Mouse (Mus musculus): ENCODE measurements at regions not wholly inside any gene's neighbourhood (a gene's known extent, or its start where the extent isn't known, plus 50 kb on each side); places are given as distances from the start of the nearest gene placed in this dataset.

DNA sequence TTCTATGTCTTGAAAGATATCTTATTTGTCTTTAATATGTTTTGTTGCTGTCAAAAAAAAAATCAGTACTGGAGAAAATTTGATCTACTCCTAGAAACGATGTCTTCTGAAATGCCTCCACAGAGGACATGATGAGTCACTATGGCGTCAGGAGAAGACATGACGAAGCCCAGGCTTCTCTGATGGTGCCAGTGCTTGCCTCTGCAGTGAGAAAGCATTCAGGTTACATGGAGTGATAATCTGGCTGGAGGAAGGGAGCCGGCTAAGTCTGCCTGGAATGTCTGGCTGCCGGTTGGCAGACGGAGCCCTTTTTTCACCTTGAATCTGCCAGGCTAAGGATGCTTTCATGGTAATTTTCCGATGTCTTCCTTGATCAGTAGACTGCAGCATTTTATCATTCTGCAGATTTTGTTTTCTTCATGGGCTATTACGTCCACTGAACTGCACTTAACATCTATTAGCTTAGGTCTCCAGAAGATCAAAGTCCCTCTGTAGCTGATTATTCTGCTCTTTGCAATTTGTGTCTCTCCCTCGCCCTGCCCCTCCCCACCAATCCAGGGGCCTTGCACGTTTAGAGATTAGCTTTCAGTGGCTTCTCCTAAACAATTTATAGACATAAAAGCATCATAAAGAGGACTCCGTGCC lies 607.9 kb downstream of the Lmo4 start:
- 43% methylated on average over 11 of the region's 11 CpGs for WGBS (ENCODE audit: insufficient replicate concordance)
- Histone ChIP-seq H3K36me3 (no peaks in the 10 kb centered on the region), H3K4me3 (replicated peaks) (no peak overlapping the region), H3K27ac (no peak overlapping the region), H3K9me3 (replicated peaks) (no peaks in the 10 kb centered on the region), H3K4me1 (replicated peaks) (no peaks in the 10 kb centered on the region), H3K9ac (no peak overlapping the region), H3K4me2 (no peak overlapping the region), H3K27me3 (no peaks in the 10 kb centered on the region)
- DNase-seq (no peak), ATAC-seq (ENCODE audit: low read depth) (no peak)

- no peak overlapping the region for H3K9ac ChIP-seq
- H3K27me3 ChIP-seq = no peaks in the 10 kb centered on the region
- H3K9me3 ChIP-seq (replicated peaks) = no peaks in the 10 kb centered on the region
- 67% methylated on average over 5 of the region's 5 CpGs for WGBS (ENCODE audit: insufficient replicate concordance)
- H3K4me2 ChIP-seq = no peak overlapping the region
- no peaks in the 10 kb centered on the region for H3K36me3 ChIP-seq
- no peak for DNase-seq
- H3K4me3 ChIP-seq (replicated peaks) = no peak overlapping the region
- no peak overlapping the region for H3K27ac ChIP-seq
- no peak for ATAC-seq (ENCODE audit: low read depth)
- no peaks in the 10 kb centered on the region for H3K4me1 ChIP-seq (replicated peaks)
These were observed 608.9 kb downstream of the Lmo4 start for GRCm38 (mm10) chr3:143596011-143596683.

GRCm38 (mm10) chr3:143595081-143595480 lies 609.9 kb downstream of the Lmo4 start:
- Histone ChIP-seq H3K9me3 (replicated peaks) (no peaks in the 10 kb centered on the region), H3K4me3 (replicated peaks) (no peak overlapping the region), H3K27ac (no peak overlapping the region), H3K27me3 (no peaks in the 10 kb centered on the region), H3K9ac (no peak overlapping the region), H3K4me2 (no peak overlapping the region), H3K36me3 (no peaks in the 10 kb centered on the region), H3K4me1 (replicated peaks) (no peaks in the 10 kb centered on the region)
- 69% methylated on average over 2 of the region's 2 CpGs for WGBS (ENCODE audit: insufficient replicate concordance)
- DNase-seq = no peak
- no peak for ATAC-seq (ENCODE audit: low read depth)

GRCm38 (mm10) chr3:143594676-143595075 lies 610.3 kb downstream of the Lmo4 start:
- H3K4me3 ChIP-seq (replicated peaks) = no peak overlapping the region
- H3K36me3 ChIP-seq = no peaks in the 10 kb centered on the region
- ATAC-seq (ENCODE audit: low read depth) (no peak), DNase-seq (no peak)
- no peak overlapping the region for H3K4me2 ChIP-seq
- H3K9me3 ChIP-seq (replicated peaks) = no peaks in the 10 kb centered on the region
- H3K27ac ChIP-seq = no peak overlapping the region
- 56% methylated on average over 7 of the region's 7 CpGs for WGBS (ENCODE audit: insufficient replicate concordance)
- no peak overlapping the region for H3K9ac ChIP-seq
- H3K4me1 ChIP-seq (replicated peaks) = no peaks in the 10 kb centered on the region
- no peaks in the 10 kb centered on the region for H3K27me3 ChIP-seq

- no peaks in the 10 kb centered on the region for H3K27me3 ChIP-seq
- H3K4me2 ChIP-seq = no peak overlapping the region
- H3K4me3 ChIP-seq (replicated peaks) = no peak overlapping the region
- H3K36me3 ChIP-seq = no peaks in the 10 kb centered on the region
- H3K4me1 ChIP-seq (replicated peaks) = no peaks in the 10 kb centered on the region
- H3K27ac ChIP-seq = no peak overlapping the region
- 65% methylated on average over 5 of the region's 5 CpGs for WGBS (ENCODE audit: insufficient replicate concordance)
- H3K9me3 ChIP-seq (replicated peaks) = no peaks in the 10 kb centered on the region
- ATAC-seq (ENCODE audit: low read depth) (no peak), DNase-seq (no peak)
- no peak overlapping the region for H3K9ac ChIP-seq
These were observed 618.4 kb downstream of the Lmo4 start for GRCm38 (mm10) chr3:143586653-143587052.

DNA sequence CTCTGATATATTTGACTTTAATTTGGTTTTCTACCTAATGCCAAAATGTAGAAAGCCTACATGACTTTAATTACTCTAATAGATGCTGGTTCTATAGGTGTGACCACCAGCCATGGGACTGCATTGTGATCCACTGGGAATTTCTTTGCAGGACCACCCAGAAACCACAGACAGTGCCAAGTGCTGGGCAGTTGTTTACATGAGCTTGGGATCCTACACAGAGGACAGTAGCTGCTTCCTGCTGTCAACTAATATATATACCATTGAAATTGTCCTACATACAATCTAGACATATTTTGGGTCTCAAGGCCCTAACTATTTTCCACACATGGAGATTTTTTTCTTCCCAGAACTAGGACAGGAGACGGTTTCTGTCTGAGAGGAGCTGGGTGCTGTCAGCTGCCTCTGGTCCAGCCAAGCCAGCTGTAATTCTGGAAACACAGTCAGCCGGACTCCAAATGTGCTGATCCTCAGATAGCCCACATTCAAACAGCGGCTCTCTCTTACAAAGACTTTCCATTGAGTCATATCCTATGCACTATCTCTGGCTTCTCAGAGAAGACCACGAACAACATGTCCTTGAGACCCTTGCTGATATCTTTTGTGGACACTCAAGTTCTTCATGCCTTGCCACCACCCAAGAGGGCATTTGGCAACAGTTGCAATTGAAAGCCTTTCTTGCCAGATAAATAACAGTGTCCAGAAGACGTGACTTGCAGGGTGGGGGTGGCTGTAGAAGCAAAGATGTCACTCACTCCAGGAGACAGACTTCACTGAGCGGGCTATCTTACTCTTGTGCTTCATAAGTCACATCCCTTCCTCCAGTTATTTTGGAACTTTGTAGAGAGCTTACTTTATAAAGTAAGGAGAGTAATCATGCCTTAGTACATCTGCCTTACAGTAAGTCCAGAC lies 620.1 kb downstream of the Lmo4 start:
- WGBS (ENCODE audit: insufficient replicate concordance) = 20% methylated on average over 6 of the region's 6 CpGs
- Histone ChIP-seq H3K4me2 (no peak overlapping the region), H3K27ac (no peak overlapping the region), H3K9ac (no peak overlapping the region), H3K27me3 (no peaks in the 10 kb centered on the region), H3K36me3 (no peaks in the 10 kb centered on the region), H3K4me1 (replicated peaks) (no peaks in the 10 kb centered on the region), H3K4me3 (replicated peaks) (no peak overlapping the region), H3K9me3 (replicated peaks) (no peaks in the 10 kb centered on the region)
- ATAC-seq (ENCODE audit: low read depth) (peak; percentile 53; the same call in 1 of the 2 replicates), DNase-seq (no peak)

- no peak for ATAC-seq (ENCODE audit: low read depth)
- H3K36me3 ChIP-seq = no peaks in the 10 kb centered on the region
- no peaks in the 10 kb centered on the region for H3K9me3 ChIP-seq (replicated peaks)
- no peak overlapping the region for H3K27ac ChIP-seq
- DNase-seq = no peak
- H3K27me3 ChIP-seq = no peaks in the 10 kb centered on the region
- no peaks in the 10 kb centered on the region for H3K4me1 ChIP-seq (replicated peaks)
- no peak overlapping the region for H3K4me3 ChIP-seq (replicated peaks)
- 67% methylated on average over 7 of the region's 7 CpGs for WGBS (ENCODE audit: insufficient replicate concordance)
- no peak overlapping the region for H3K4me2 ChIP-seq
- no peak overlapping the region for H3K9ac ChIP-seq
These were observed 628.5 kb downstream of the Lmo4 start for GRCm38 (mm10) chr3:143576338-143577007.

DNA sequence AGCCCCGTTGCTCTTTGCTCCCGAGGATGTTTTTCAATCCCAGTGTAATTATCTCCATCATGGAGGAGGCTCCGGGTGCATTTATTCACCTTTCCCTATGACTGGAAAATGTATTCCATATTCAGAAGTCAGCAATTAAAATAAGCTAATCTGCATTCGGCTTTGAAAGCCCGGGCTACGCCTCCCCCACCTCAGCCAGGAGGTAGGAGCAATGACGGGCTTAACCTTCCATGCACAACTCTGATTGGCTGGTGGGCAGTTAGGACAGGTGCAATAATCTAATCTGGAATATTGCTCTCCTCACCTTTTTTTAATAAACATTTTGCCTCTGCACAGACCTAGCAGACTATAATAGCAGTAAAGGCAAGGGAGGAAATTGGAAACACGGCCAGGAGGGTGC lies 629.3 kb downstream of the Lmo4 start:
- no peak overlapping the region for H3K27ac ChIP-seq
- no peak overlapping the region for H3K9ac ChIP-seq
- H3K27me3 ChIP-seq = no peaks in the 10 kb centered on the region
- WGBS (ENCODE audit: insufficient replicate concordance) = 79% methylated on average over 8 of the region's 8 CpGs
- no peaks in the 10 kb centered on the region for H3K9me3 ChIP-seq (replicated peaks)
- DNase-seq (no peak), ATAC-seq (ENCODE audit: low read depth) (no peak)
- H3K4me3 ChIP-seq (replicated peaks) = no peak overlapping the region
- no peaks in the 10 kb centered on the region for H3K4me1 ChIP-seq (replicated peaks)
- no peaks in the 10 kb centered on the region for H3K36me3 ChIP-seq
- no peak overlapping the region for H3K4me2 ChIP-seq

GRCm38 (mm10) chr3:143574035-143574864 lies 630.8 kb downstream of the Lmo4 start:
- ATAC-seq (ENCODE audit: low read depth) = no peak
- no peak for DNase-seq
- 32% methylated on average over 10 of the region's 10 CpGs for WGBS (ENCODE audit: insufficient replicate concordance)

GRCm38 (mm10) chr3:143569930-143570329 lies 635.1 kb downstream of the Lmo4 start:
- no peak overlapping the region for H3K4me2 ChIP-seq
- H3K27me3 ChIP-seq = no peaks in the 10 kb centered on the region
- H3K36me3 ChIP-seq = no peaks in the 10 kb centered on the region
- no peaks in the 10 kb centered on the region for H3K4me1 ChIP-seq (replicated peaks)
- H3K9ac ChIP-seq = no peak overlapping the region
- no peaks in the 10 kb centered on the region for H3K9me3 ChIP-seq (replicated peaks)
- no peak overlapping the region for H3K27ac ChIP-seq
- no peak for DNase-seq
- 69% methylated on average over 6 of the region's 6 CpGs for WGBS (ENCODE audit: insufficient replicate concordance)
- ATAC-seq (ENCODE audit: low read depth) = no peak
- no peak overlapping the region for H3K4me3 ChIP-seq (replicated peaks)

More at GRCm38 (mm10) chr3:143574035-143574864, 630.8 kb downstream of the Lmo4 start:
- Histone ChIP-seq H3K27me3 (no peaks in the 10 kb centered on the region), H3K9me3 (replicated peaks) (no peaks in the 10 kb centered on the region), H3K9ac (no peak overlapping the region), H3K36me3 (no peaks in the 10 kb centered on the region), H3K27ac (no peak overlapping the region), H3K4me3 (replicated peaks) (no peak overlapping the region), H3K4me1 (replicated peaks) (no peaks in the 10 kb centered on the region), H3K4me2 (no peak overlapping the region)
